Mouse (Mus musculus): ENCODE data around the gene Arhgap28. TPM values are rescaled to one million over a fixed set of nuclear protein-coding genes. Genes with fewer than 3 reads are reported as not detected.
A peak's percentile ranks its signal among the peaks of the same experiment; 100 is the strongest.

The Arhgap28 gene
- 22.9 and 24.9 TPM in 2 replicates for polyA plus RNA-seq (2015; fragmentation: Nextera tagmentation; extraction: Ambion mirVana)

- Histone ChIP-seq H3K4me3 (ENCODE audit: low read length) (peak within 1 kb of the TSS; percentile 63), H3K9ac (replicated peaks; ENCODE audit: low read length) (peak within 1 kb of the TSS; percentile 70), H3K4me2 (replicated peaks; ENCODE audit: low read depth, low read length) (peak within 1 kb of the TSS; percentile 75), H3K27me3 (ENCODE audit: insufficient read depth, low read length) (no peaks in the 10 kb centered on the region), H3K9me3 (ENCODE audit: low read length) (0 out of 2 replicates have a peak, but pooled peaks cover 2% of the 10 kb centered on the region), H3K36me3 (ENCODE audit: insufficient read depth, low read length) (no peaks in the 10 kb centered on the region), H3K4me1 (ENCODE audit: insufficient read depth, low read length) (peaks cover 31% of the 10 kb centered on the region), H3K27ac (ENCODE audit: low read length) (peak within 1 kb of the TSS; percentile 95)
- under 1% methylated on average over 60 of the region's 65 CpGs for WGBS
- peak; percentile 98 for ATAC-seq (ENCODE audit: low FRiP score, low TSS enrichment)
Observed at GRCm38 (mm10) chr17:68003741-68004560, at the start of gene Arhgap28. Gene Arhgap28 (minus strand): TSS chr17:68004120.

DNA sequence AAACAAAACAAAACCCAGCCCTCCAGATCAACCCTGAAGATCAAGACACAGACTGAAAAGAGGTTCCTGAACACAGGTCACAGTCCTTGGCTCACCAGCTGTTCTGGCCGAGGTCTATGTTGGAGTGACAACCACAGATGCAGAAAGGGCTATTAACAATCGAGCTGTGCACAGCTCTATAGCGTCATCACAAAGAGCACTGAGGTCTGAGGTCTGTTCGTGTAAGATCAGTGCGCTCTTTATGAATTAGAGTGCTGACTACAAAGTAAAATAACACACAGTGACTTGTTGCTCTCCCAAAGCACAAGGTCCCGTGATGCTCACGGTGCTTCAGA lies 42.4 kb upstream of the Arhgap28 start:
- Histone ChIP-seq H3K4me1 (ENCODE audit: insufficient read depth, low read length) (no peaks in the 10 kb centered on the region), H3K4me3 (ENCODE audit: low read length) (no peak overlapping the region), H3K27ac (ENCODE audit: low read length) (no peak overlapping the region), H3K27me3 (ENCODE audit: insufficient read depth, low read length) (no peaks in the 10 kb centered on the region), H3K36me3 (ENCODE audit: insufficient read depth, low read length) (no peaks in the 10 kb centered on the region), H3K4me2 (replicated peaks; ENCODE audit: low read depth, low read length) (no peak overlapping the region), H3K9ac (replicated peaks; ENCODE audit: low read length) (no peak overlapping the region), H3K9me3 (ENCODE audit: low read length) (no peaks in the 10 kb centered on the region)
- no peak for ATAC-seq (ENCODE audit: low FRiP score, low TSS enrichment)
- WGBS = 76% methylated on average over 7 of the region's 7 CpGs

DNA sequence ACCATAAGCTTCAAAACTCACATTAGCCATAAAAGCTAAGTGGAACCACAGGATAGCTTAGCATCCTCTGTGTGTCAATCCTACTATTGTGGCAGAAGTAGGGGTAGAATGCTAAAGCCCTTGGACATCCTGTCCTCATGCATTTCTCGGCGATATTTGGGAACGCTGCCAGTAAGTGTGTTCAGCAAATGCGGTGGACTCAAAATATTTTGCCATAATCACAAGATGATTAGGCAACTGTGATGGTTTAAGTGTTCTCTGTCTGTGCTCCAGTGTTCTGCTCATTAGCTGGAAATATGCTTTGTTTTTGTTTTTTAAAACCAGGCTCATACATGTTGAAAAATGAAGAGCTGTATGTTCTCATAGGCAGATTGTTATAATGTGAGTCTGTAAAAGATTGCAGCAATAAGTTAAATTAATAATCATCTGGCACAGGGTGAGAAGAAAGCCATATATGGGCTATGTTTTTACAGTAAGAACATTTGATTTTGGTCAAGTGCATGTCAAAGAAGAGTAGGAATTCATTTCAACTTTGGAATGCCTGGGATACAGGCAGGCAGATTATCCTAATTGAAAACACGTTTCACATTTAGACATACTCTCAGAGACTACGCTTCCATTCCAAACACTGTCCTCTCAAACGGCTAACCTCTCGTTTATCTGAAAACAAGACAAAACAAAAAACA lies 41.9 kb upstream of the Arhgap28 start:
- no peak overlapping the region for H3K27ac ChIP-seq (ENCODE audit: low read length)
- WGBS = 63% methylated on average over 8 of the region's 8 CpGs
- H3K27me3 ChIP-seq (ENCODE audit: insufficient read depth, low read length) = no peaks in the 10 kb centered on the region
- H3K36me3 ChIP-seq (ENCODE audit: insufficient read depth, low read length) = no peaks in the 10 kb centered on the region
- ATAC-seq (ENCODE audit: low FRiP score, low TSS enrichment) = no peak
- no peaks in the 10 kb centered on the region for H3K4me1 ChIP-seq (ENCODE audit: insufficient read depth, low read length)
- H3K4me2 ChIP-seq (replicated peaks; ENCODE audit: low read depth, low read length) = no peak overlapping the region
- no peak overlapping the region for H3K9ac ChIP-seq (replicated peaks; ENCODE audit: low read length)
- no peaks in the 10 kb centered on the region for H3K9me3 ChIP-seq (ENCODE audit: low read length)
- no peak overlapping the region for H3K4me3 ChIP-seq (ENCODE audit: low read length)

- no peak overlapping the region for H3K4me3 ChIP-seq (ENCODE audit: low read length)
- H3K27ac ChIP-seq (ENCODE audit: low read length) = no peak overlapping the region
- no peaks in the 10 kb centered on the region for H3K36me3 ChIP-seq (ENCODE audit: insufficient read depth, low read length)
- no peak for ATAC-seq (ENCODE audit: low FRiP score, low TSS enrichment)
- H3K9me3 ChIP-seq (ENCODE audit: low read length) = no peaks in the 10 kb centered on the region
- 98% methylated on average over 4 of the region's 4 CpGs for WGBS
- no peaks in the 10 kb centered on the region for H3K4me1 ChIP-seq (ENCODE audit: insufficient read depth, low read length)
- H3K4me2 ChIP-seq (replicated peaks; ENCODE audit: low read depth, low read length) = no peak overlapping the region
- no peak overlapping the region for H3K9ac ChIP-seq (replicated peaks; ENCODE audit: low read length)
- no peaks in the 10 kb centered on the region for H3K27me3 ChIP-seq (ENCODE audit: insufficient read depth, low read length)
Observed at GRCm38 (mm10) chr17:68042377-68042776, 38.5 kb upstream of the Arhgap28 start.

- Histone ChIP-seq H3K4me2 (replicated peaks; ENCODE audit: low read depth, low read length) (no peak overlapping the region), H3K9ac (replicated peaks; ENCODE audit: low read length) (no peak overlapping the region), H3K9me3 (ENCODE audit: low read length) (no peaks in the 10 kb centered on the region), H3K27me3 (ENCODE audit: insufficient read depth, low read length) (no peaks in the 10 kb centered on the region), H3K4me1 (ENCODE audit: insufficient read depth, low read length) (no peaks in the 10 kb centered on the region), H3K4me3 (ENCODE audit: low read length) (no peak overlapping the region), H3K27ac (ENCODE audit: low read length) (no peak overlapping the region), H3K36me3 (ENCODE audit: insufficient read depth, low read length) (no peaks in the 10 kb centered on the region)
- 33% methylated on average over 1 of the region's 1 CpGs for WGBS
- ATAC-seq (ENCODE audit: low FRiP score, low TSS enrichment) = no peak
Observed at GRCm38 (mm10) chr17:68037011-68037410, 33.1 kb upstream of the Arhgap28 start.

- Histone ChIP-seq H3K4me1 (ENCODE audit: insufficient read depth, low read length) (no peaks in the 10 kb centered on the region), H3K27ac (ENCODE audit: low read length) (no peak overlapping the region), H3K4me2 (replicated peaks; ENCODE audit: low read depth, low read length) (no peak overlapping the region), H3K4me3 (ENCODE audit: low read length) (no peak overlapping the region), H3K27me3 (ENCODE audit: insufficient read depth, low read length) (no peaks in the 10 kb centered on the region), H3K9ac (replicated peaks; ENCODE audit: low read length) (no peak overlapping the region), H3K9me3 (ENCODE audit: low read length) (no peaks in the 10 kb centered on the region), H3K36me3 (ENCODE audit: insufficient read depth, low read length) (no peaks in the 10 kb centered on the region)
- no peak for ATAC-seq (ENCODE audit: low FRiP score, low TSS enrichment)
- WGBS = 79% methylated on average over 5 of the region's 5 CpGs
Observed at GRCm38 (mm10) chr17:68029495-68029894, 25.6 kb upstream of the Arhgap28 start.

DNA sequence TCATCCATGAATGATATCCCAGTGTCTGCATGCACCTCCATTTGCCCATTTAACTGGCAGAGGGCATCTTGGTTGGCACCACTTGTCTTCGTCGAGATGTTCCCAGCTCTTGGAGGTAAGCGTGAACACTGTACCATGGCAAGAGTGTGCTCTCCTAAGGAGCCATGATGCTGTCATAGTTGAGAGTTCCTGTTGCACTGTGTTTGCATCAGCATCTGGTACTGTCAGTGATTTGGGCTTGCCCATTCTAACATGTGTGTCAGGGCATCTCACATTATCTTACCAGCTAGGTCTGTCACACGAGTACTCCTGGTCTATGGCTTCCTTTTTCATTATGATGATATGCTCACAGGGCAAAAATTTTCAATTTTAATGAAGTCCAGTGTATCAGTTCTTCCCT lies 24.6 kb upstream of the Arhgap28 start:
- no peak overlapping the region for H3K27ac ChIP-seq (ENCODE audit: low read length)
- H3K9ac ChIP-seq (replicated peaks; ENCODE audit: low read length) = no peak overlapping the region
- H3K36me3 ChIP-seq (ENCODE audit: insufficient read depth, low read length) = no peaks in the 10 kb centered on the region
- WGBS = 90% methylated on average over 4 of the region's 4 CpGs
- ATAC-seq (ENCODE audit: low FRiP score, low TSS enrichment) = no peak
- no peak overlapping the region for H3K4me2 ChIP-seq (replicated peaks; ENCODE audit: low read depth, low read length)
- H3K9me3 ChIP-seq (ENCODE audit: low read length) = no peaks in the 10 kb centered on the region
- H3K4me1 ChIP-seq (ENCODE audit: insufficient read depth, low read length) = no peaks in the 10 kb centered on the region
- H3K4me3 ChIP-seq (ENCODE audit: low read length) = no peak overlapping the region
- no peaks in the 10 kb centered on the region for H3K27me3 ChIP-seq (ENCODE audit: insufficient read depth, low read length)

GRCm38 (mm10) chr17:68024327-68024726 lies 20.4 kb upstream of the Arhgap28 start:
- 47% methylated on average over 7 of the region's 7 CpGs for WGBS
- Histone ChIP-seq H3K9ac (replicated peaks; ENCODE audit: low read length) (no peak overlapping the region), H3K4me1 (ENCODE audit: insufficient read depth, low read length) (0 out of 2 replicates have a peak, but pooled peaks cover 5% of the 10 kb centered on the region), H3K27ac (ENCODE audit: low read length) (no peak overlapping the region), H3K4me3 (ENCODE audit: low read length) (no peak overlapping the region), H3K4me2 (replicated peaks; ENCODE audit: low read depth, low read length) (no peak overlapping the region), H3K9me3 (ENCODE audit: low read length) (no peaks in the 10 kb centered on the region), H3K27me3 (ENCODE audit: insufficient read depth, low read length) (no peaks in the 10 kb centered on the region), H3K36me3 (ENCODE audit: insufficient read depth, low read length) (no peaks in the 10 kb centered on the region)
- ATAC-seq (ENCODE audit: low FRiP score, low TSS enrichment) = no peak

DNA sequence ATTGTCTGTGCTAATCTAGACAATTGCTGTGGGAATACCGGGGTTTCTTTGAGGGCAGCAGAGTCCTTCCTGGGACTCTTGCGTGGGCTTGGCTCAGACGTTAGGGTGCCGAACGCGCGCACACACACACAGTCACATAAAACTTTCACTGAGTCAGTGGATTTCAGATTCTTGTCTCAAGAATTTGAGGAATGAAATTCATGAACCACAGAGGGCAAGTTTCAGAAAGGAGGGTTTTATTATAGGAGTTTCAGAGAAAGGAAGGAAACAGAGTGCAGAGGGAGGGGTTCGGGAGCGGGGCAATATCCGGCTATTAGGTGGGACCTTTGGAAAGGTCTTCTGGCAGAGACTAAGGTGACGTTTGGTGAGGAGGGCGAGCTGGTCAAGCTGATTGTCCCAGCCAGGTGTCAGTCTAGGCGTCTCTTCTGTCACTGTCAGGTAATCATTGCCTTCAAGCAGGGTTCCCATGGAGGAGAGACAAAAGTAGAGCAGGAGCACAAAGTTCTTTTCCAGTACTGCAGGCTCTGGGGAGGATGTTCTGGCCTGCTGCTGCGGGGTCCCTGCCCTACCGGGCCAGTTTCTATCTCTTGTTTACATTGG lies 15.6 kb upstream of the Arhgap28 start:
- no peaks in the 10 kb centered on the region for H3K36me3 ChIP-seq (ENCODE audit: insufficient read depth, low read length)
- ATAC-seq (ENCODE audit: low FRiP score, low TSS enrichment) = no peak
- 0 out of 2 replicates have a peak, but pooled peaks cover 8% of the 10 kb centered on the region for H3K4me1 ChIP-seq (ENCODE audit: insufficient read depth, low read length)
- H3K9ac ChIP-seq (replicated peaks; ENCODE audit: low read length) = no peak overlapping the region
- H3K27me3 ChIP-seq (ENCODE audit: insufficient read depth, low read length) = no peaks in the 10 kb centered on the region
- 0 out of 2 replicates have a peak overlapping the region, but pooled peaks have one; percentile 34 for H3K27ac ChIP-seq (ENCODE audit: low read length)
- WGBS = 35% methylated on average over 15 of the region's 15 CpGs
- no peaks in the 10 kb centered on the region for H3K9me3 ChIP-seq (ENCODE audit: low read length)
- H3K4me2 ChIP-seq (replicated peaks; ENCODE audit: low read depth, low read length) = peak overlapping the region; percentile 5; the same call in 1 of the 2 replicates
- H3K4me3 ChIP-seq (ENCODE audit: low read length) = no peak overlapping the region

All from kidney, embryonic 16.5 days (tissue).